Mouse (Mus musculus): ENCODE data around the gene Olfr1293-ps. TPM values are rescaled to one million over a fixed set of nuclear protein-coding genes. Genes with fewer than 3 reads are reported as not detected.

Olfr1293-ps gene
- not detected in 2 replicates for polyA plus RNA-seq (2015; fragmentation: Nextera tagmentation; extraction: Ambion mirVana)

GRCm38 (mm10) chr2:111524903-111525302, at the start of gene Olfr1293-ps:
TSS of gene Olfr1293-ps (plus strand) at chr2:111525203.
- 87% methylated on average over 1 of the region's 1 CpGs for WGBS
- H3K27me3 ChIP-seq, result no peaks in the 10 kb centered on the region
- H3K9ac ChIP-seq, result no peak within 1 kb of the TSS
- no peaks in the 10 kb centered on the region for H3K4me1 ChIP-seq
- H3K9me3 ChIP-seq, result 0 out of 2 replicates have a peak, but pooled peaks cover 2% of the 10 kb centered on the region
- no peak within 1 kb of the TSS for H3K27ac ChIP-seq
- no peak within 1 kb of the TSS for H3K4me3 ChIP-seq
- H3K4me2 ChIP-seq, result no peak within 1 kb of the TSS
- no peak for ATAC-seq (ENCODE audit: insufficient number of reproducible peaks, low FRiP score, low TSS enrichment, low read depth)
- H3K36me3 ChIP-seq, result no peaks in the 10 kb centered on the region

GRCm38 (mm10) chr2:111480519-111480918, 44.5 kb upstream of the Olfr1293-ps start, which contains the start of gene Olfr1289:
TSS of gene Olfr1289 (plus strand) at chr2:111480819.
- no peaks in the 10 kb centered on the region for H3K4me1 ChIP-seq
- no peak for ATAC-seq (ENCODE audit: insufficient number of reproducible peaks, low FRiP score, low TSS enrichment, low read depth)
- no peaks in the 10 kb centered on the region for H3K36me3 ChIP-seq
- 69% methylated on average over 1 of the region's 1 CpGs for WGBS
- no peak within 1 kb of the TSS for H3K4me2 ChIP-seq
- no peak within 1 kb of the TSS for H3K9ac ChIP-seq
- no peaks in the 10 kb centered on the region for H3K27me3 ChIP-seq
- no peaks in the 10 kb centered on the region for H3K9me3 ChIP-seq
- no peak within 1 kb of the TSS for H3K4me3 ChIP-seq
- no peak within 1 kb of the TSS for H3K27ac ChIP-seq

GRCm38 (mm10) chr2:111493729-111494128, 31.3 kb upstream of the Olfr1293-ps start, which contains the start of gene Olfr1290:
TSS of gene Olfr1290 (minus strand) at chr2:111493829.
- Histone ChIP-seq H3K27ac (no peak within 1 kb of the TSS), H3K4me1 (no peaks in the 10 kb centered on the region), H3K27me3 (no peaks in the 10 kb centered on the region), H3K4me3 (no peak within 1 kb of the TSS), H3K9me3 (no peaks in the 10 kb centered on the region), H3K36me3 (no peaks in the 10 kb centered on the region), H3K4me2 (no peak within 1 kb of the TSS), H3K9ac (no peak within 1 kb of the TSS)
- ATAC-seq (ENCODE audit: insufficient number of reproducible peaks, low FRiP score, low TSS enrichment, low read depth), result no peak
- WGBS, result 75% methylated on average over 5 of the region's 5 CpGs

GRCm38 (mm10) chr2:111496880-111497279, 28.1 kb upstream of the Olfr1293-ps start, which contains the start of gene Olfr1291-ps1:
TSS of gene Olfr1291-ps1 (plus strand) at chr2:111497180.
- 81% methylated on average over 3 of the region's 3 CpGs for WGBS
- no peaks in the 10 kb centered on the region for H3K4me1 ChIP-seq
- H3K4me3 ChIP-seq, result no peak within 1 kb of the TSS
- no peaks in the 10 kb centered on the region for H3K36me3 ChIP-seq
- H3K27me3 ChIP-seq, result no peaks in the 10 kb centered on the region
- no peak for ATAC-seq (ENCODE audit: insufficient number of reproducible peaks, low FRiP score, low TSS enrichment, low read depth)
- no peaks in the 10 kb centered on the region for H3K9me3 ChIP-seq
- no peak within 1 kb of the TSS for H3K4me2 ChIP-seq
- H3K27ac ChIP-seq, result no peak within 1 kb of the TSS
- no peak within 1 kb of the TSS for H3K9ac ChIP-seq

GRCm38 (mm10) chr2:111517451-111517850, 7.6 kb upstream of the Olfr1293-ps start:
- Histone ChIP-seq H3K4me1 (no peaks in the 10 kb centered on the region), H3K4me3 (no peak overlapping the region), H3K36me3 (no peaks in the 10 kb centered on the region), H3K27me3 (no peaks in the 10 kb centered on the region), H3K4me2 (no peak overlapping the region), H3K9ac (no peak overlapping the region), H3K27ac (no peak overlapping the region), H3K9me3 (0 out of 2 replicates have a peak, but pooled peaks cover 2% of the 10 kb centered on the region)
- ATAC-seq (ENCODE audit: insufficient number of reproducible peaks, low FRiP score, low TSS enrichment, low read depth), result no peak
- WGBS, result 83% methylated on average over 10 of the region's 10 CpGs

- no peaks in the 10 kb centered on the region for H3K9me3 ChIP-seq
- no peak for ATAC-seq (ENCODE audit: insufficient number of reproducible peaks, low FRiP score, low TSS enrichment, low read depth)
- H3K4me1 ChIP-seq, result no peaks in the 10 kb centered on the region
- H3K4me3 ChIP-seq, result no peak within 1 kb of the TSS
- H3K36me3 ChIP-seq, result no peaks in the 10 kb centered on the region
- H3K27me3 ChIP-seq, result no peaks in the 10 kb centered on the region
- H3K27ac ChIP-seq, result no peak within 1 kb of the TSS
- H3K9ac ChIP-seq, result no peak within 1 kb of the TSS
- no peak within 1 kb of the TSS for H3K4me2 ChIP-seq
- 44% methylated on average over 1 of the region's 1 CpGs for WGBS
Measured at GRCm38 (mm10) chr2:111540191-111540590, 15.2 kb downstream of the Olfr1293-ps start, which contains the start of gene Olfr1294. TSS of gene Olfr1294 (minus strand) at chr2:111540291.

GRCm38 (mm10) chr2:111569581-111569980, 44.6 kb downstream of the Olfr1293-ps start, which contains the start of gene Olfr1295:
TSS of gene Olfr1295 (minus strand) at chr2:111569681.
- no peak within 1 kb of the TSS for H3K9ac ChIP-seq
- ATAC-seq (ENCODE audit: insufficient number of reproducible peaks, low FRiP score, low TSS enrichment, low read depth), result no peak
- no peaks in the 10 kb centered on the region for H3K4me1 ChIP-seq
- no peaks in the 10 kb centered on the region for H3K27me3 ChIP-seq
- H3K9me3 ChIP-seq, result no peaks in the 10 kb centered on the region
- no peak within 1 kb of the TSS for H3K4me3 ChIP-seq
- H3K4me2 ChIP-seq, result no peak within 1 kb of the TSS
- H3K27ac ChIP-seq, result no peak within 1 kb of the TSS
- H3K36me3 ChIP-seq, result no peaks in the 10 kb centered on the region

Other genes with a start within 250 kb of the Olfr1293-ps start
- not detected in 2 replicates for gene Olfr1278, start 235.1 kb upstream of the Olfr1293-ps start, polyA plus RNA-seq (2015; fragmentation: Nextera tagmentation; extraction: Ambion mirVana)
- not detected in 2 replicates for gene Olfr1279, start 224.6 kb upstream of the Olfr1293-ps start, polyA plus RNA-seq (2015; fragmentation: Nextera tagmentation; extraction: Ambion mirVana)
- not detected in 2 replicates for gene Olfr1280, start 211.2 kb upstream of the Olfr1293-ps start, polyA plus RNA-seq (2015; fragmentation: Nextera tagmentation; extraction: Ambion mirVana)
- gene Olfr1281, start 198.7 kb upstream of the Olfr1293-ps start, polyA plus RNA-seq (2015; fragmentation: Nextera tagmentation; extraction: Ambion mirVana), result not detected in 2 replicates
- gene Olfr1282, start 189.1 kb upstream of the Olfr1293-ps start, polyA plus RNA-seq (2015; fragmentation: Nextera tagmentation; extraction: Ambion mirVana), result not detected in 2 replicates
- not detected in 2 replicates for gene Olfr1283, start 158.4 kb upstream of the Olfr1293-ps start, polyA plus RNA-seq (2015; fragmentation: Nextera tagmentation; extraction: Ambion mirVana)
- not detected in 2 replicates for gene Olfr1284, start 149.7 kb upstream of the Olfr1293-ps start, polyA plus RNA-seq (2015; fragmentation: Nextera tagmentation; extraction: Ambion mirVana)
- not detected in 2 replicates for gene Olfr1286, start 102.1 kb upstream of the Olfr1293-ps start, polyA plus RNA-seq (2015; fragmentation: Nextera tagmentation; extraction: Ambion mirVana)
- gene Olfr1287, start 76.1 kb upstream of the Olfr1293-ps start, polyA plus RNA-seq (2015; fragmentation: Nextera tagmentation; extraction: Ambion mirVana), result not detected in 2 replicates
- gene Olfr1288, start 51.1 kb upstream of the Olfr1293-ps start, polyA plus RNA-seq (2015; fragmentation: Nextera tagmentation; extraction: Ambion mirVana), result not detected in 2 replicates
- gene Olfr1289, start 44.4 kb upstream of the Olfr1293-ps start, polyA plus RNA-seq (2015; fragmentation: Nextera tagmentation; extraction: Ambion mirVana), result not detected in 2 replicates
- not detected in 2 replicates for gene Olfr1290, start 31.4 kb upstream of the Olfr1293-ps start, polyA plus RNA-seq (2015; fragmentation: Nextera tagmentation; extraction: Ambion mirVana)
- gene Olfr1291-ps1, start 28.0 kb upstream of the Olfr1293-ps start, polyA plus RNA-seq (2015; fragmentation: Nextera tagmentation; extraction: Ambion mirVana), result not detected in 2 replicates
- gene Olfr1294, start 15.1 kb downstream of the Olfr1293-ps start, polyA plus RNA-seq (2015; fragmentation: Nextera tagmentation; extraction: Ambion mirVana), result not detected in 2 replicates
- not detected in 2 replicates for gene Olfr1295, start 44.5 kb downstream of the Olfr1293-ps start, polyA plus RNA-seq (2015; fragmentation: Nextera tagmentation; extraction: Ambion mirVana)
- gene Olfr1297, start 101.3 kb downstream of the Olfr1293-ps start, polyA plus RNA-seq (2015; fragmentation: Nextera tagmentation; extraction: Ambion mirVana), result not detected in 2 replicates
- not detected in 2 replicates for gene Olfr1298, start 124.0 kb downstream of the Olfr1293-ps start, polyA plus RNA-seq (2015; fragmentation: Nextera tagmentation; extraction: Ambion mirVana)
- gene Olfr1299, start 136.2 kb downstream of the Olfr1293-ps start, polyA plus RNA-seq (2015; fragmentation: Nextera tagmentation; extraction: Ambion mirVana), result not detected in 2 replicates
- gene Olfr1301, start 225.8 kb downstream of the Olfr1293-ps start, polyA plus RNA-seq (2015; fragmentation: Nextera tagmentation; extraction: Ambion mirVana), result not detected in 2 replicates